Mouse (Mus musculus) ES-Bruce4 (cell line): ENCODE results near the gene Dock7.

Experiments used
- CTCF ChIP-seq: IDR thresholded peaks from one replicate; pipeline ENCODE4 v1.8.1; 2011; ENCODE audit warnings: low read depth, low read length
- POLR2A ChIP-seq: IDR thresholded peaks from one replicate; pipeline ENCODE4 v1.8.1; 2011; ENCODE audit warnings: low read length; ENCODE audit not compliant: insufficient read depth

DNA sequence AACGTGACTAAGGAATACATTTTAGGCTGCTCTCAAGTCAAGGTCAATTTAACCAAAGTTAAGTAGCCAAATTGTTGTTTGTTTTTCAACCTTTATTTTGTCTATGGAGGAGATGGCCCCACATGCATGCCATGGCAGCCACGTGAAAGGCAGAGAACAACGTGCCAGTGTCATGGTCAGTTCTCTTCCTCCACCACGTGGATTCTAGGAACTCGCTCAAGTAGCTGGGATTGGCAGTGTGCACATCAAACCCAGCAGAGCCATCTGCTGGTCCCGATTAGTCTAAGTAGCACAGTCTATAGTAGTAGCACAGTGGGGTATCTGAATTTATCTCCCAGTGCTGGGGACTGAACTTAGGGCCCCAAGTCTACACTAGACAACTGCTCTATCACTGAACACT is 51.9 kb downstream of the Dock7 start:
- TF ChIP-seq POLR2A: no peak
- no peak for TF ChIP-seq CTCF
